Mouse (Mus musculus): ENCODE measurements around the gene Gm14137.

Gene Gm14137

DNA sequence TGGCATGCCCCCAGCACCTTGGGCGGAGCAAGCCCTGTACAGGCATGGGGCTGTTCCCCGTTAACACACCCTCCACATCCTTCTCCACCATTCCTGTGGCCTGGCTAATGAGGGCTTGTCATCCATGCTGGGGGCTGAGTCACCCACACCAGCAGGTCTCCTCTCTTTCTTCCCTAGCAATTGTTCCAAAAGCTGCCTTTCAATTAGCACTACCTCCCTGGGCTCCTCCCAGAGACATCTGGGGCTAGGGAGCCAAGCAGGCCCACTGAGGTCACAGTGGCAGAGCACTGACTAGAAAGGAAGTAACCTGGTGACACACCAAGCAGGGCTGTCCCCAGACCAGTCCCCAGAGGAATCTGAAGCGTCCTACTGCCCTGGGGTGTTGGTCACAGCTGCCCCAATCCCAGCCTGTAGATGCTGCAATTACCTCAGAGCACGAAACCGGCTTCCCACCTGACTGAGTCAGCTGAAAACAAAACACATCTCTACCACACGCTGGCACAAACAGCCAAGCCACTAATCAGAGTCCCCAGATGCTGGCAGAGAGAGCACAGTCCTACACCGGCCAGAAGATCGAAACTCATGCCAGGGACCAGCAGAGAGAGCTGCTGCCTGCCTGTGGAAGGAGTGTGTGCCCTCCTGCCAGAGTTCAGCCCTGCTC is at the start of gene Gm14137:
Gene Gm14137 (plus strand): TSS at position 519 of the 661 bp plus-strand sequence.
- no peak for DNase-seq (ENCODE audit: low read depth, low spot score)

DNA sequence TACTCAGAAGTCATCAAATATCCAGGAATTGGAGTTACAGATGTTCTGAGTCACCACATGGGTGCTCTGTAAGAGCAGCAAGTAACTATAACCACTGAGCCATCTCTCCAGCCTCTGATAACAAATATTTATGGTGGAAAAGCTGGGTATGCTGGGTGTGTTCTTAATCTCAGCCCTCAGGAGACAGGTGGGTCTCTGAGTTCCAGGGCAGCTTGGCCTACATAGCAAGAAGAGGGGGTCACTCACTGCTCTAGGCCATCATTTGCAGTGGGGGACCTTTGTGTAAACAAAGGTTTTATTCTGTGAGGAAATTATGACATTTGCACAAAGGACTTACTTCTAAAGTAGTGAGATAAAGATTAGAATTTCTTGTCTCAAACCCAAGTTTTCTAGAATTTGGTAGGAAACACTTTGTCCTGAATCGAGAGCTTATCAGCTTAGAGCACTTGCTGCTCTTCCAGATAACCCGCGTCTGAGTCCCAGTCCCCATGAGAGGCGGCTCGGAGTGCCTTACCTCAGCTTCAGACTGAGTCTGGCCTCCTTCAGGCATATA is 37.9 kb upstream of the Gm14137 start:
- DNase-seq (ENCODE audit: low read depth, low spot score), result no peak

DNA sequence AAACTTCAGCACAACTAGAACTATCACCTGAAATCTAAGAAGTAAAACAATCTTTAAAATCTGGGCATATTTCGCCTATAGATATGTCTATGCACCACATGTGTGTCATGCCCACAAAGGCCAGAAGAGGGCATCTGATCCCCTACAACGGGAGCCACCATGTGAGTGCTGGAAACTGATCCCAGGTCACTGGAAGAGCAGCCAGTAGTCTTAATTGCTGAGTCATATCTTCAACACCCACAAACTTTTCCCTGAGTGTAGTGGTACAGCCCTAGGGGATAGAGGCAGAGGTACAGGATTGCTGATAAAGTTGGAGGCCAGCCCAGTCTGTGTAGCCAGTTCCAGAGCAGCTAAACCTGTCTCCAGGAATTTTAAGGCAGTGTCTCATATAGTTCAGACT is 29.1 kb upstream of the Gm14137 start:
- no peak for DNase-seq (ENCODE audit: low read depth, low spot score)

DNA sequence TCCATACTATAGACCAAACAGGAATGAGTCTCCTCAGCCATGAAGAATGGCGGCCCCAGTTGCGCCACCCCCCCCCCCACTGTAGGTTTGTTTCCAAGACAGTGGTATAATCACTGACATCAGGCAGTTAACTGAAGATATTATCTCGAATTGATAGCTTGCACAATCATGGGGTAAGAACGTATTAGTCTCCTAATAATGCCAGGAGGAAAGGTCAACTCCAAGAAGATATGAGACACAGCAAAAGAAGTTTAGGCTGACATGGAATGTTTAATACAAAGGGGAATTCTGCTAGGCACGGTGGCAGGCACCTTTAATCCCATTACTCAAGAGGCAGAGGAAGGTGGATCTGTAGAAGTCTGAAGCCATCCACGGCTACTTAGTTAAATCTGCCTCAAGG is 27.9 kb upstream of the Gm14137 start:
- DNase-seq (ENCODE audit: low read depth, low spot score), result no peak

DNA sequence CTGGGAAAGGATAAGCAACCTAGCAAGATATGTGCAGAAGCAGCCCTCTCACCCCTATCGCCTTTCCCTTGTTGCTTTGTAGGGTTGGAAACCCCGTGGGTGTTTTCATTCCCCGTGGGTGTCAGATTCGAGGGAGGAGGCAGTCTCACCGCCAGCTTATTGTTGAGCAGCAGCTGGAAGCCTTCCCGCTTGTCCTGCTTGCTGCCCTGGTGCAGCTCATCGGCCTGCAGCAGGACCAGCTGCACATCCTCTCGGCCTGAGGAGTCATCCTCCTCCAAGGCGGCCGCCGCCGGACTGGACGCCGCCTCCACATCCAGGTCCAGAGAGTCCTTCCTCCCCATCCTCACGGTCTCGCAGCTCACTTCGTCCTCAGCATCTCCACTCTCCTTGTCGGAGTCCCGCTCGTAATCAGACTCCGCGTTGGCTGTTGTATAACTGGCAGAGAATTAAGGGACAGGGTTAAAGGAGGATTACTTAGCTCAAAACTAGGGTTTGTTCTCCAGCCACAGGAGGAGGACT is 27.1 kb upstream of the Gm14137 start:
- peak; percentile 32 for DNase-seq (ENCODE audit: low read depth, low spot score)

DNA sequence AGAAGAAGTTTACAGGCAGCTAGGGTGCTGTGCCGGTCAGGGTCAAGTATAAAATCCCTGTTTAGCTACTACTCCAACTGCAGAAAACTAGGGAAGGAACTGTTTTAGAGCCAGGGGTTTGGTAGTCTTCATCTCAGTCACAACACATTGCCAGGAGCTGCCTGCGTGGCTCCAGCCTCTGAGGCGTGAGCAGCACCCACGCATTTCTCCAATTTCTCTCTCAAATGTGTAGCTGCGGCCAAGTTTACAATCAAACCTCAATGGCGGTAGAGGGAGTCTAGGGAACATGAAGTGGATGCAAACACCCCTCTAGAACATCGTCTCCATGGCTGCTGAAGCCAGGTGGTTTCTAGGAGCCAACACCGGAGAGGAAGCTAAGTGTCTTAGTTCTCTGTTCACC is 26.5 kb upstream of the Gm14137 start:
- DNase-seq (ENCODE audit: low read depth, low spot score), result no peak

DNA sequence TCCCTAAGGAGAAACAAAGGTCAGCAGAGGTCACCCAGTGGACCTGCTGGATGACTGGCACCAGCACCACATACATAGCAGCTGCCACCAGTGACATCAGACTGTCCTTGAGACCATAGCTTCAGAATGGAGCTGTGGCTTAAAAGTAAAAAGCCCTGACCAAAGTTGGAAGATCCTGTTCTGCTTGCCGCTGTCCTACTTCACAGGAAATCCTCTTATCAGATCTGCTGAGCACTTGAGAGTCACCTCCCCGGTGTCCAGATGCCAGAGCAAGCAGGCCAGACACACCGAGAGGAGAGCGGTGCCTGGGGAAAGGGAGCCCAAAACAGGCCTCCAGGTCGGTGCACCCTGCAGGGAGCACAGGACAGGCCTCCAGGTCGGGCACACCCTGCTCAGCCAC is 22.1 kb upstream of the Gm14137 start:
- DNase-seq (ENCODE audit: low read depth, low spot score), result peak; percentile 68

DNA sequence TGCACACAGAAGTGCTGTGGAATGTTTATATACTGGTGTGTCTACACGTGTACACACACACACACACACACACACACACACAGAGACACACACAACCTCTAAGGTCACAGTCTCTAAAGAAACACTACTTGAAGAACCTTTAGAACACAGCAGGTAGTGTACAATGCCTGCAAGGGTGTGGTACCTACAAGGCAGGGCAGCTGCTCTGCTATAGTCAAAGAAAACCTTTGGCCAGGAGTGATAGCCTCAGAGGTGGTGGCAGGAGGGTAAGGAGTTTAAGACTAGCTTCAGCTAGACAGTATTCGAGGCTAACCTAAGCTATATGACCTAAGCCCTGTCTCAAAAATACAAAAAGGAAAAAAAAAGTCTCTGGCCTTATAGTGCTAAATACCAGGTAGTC is 19.6 kb upstream of the Gm14137 start:
- no peak for DNase-seq (ENCODE audit: low read depth, low spot score)

DNA sequence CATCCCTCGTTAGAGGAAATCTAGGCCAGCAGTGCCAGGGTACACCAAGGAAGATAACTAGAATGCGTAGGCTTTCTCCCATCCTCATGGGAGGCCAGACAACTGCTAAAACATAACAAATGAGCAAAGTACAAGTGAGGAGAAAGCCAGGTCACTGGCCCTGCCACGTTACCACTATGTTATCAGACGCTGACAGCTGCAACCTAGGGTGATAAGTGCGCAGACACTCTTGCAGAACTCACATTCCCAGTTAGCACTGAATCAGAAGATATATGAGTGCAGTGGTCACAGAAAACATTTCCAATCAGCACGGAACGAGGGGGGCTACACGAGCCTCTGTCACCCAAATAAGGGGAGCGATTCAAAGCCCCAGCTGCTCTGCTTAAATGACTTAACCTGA is 18.9 kb upstream of the Gm14137 start:
- no peak for DNase-seq (ENCODE audit: low read depth, low spot score)

DNA sequence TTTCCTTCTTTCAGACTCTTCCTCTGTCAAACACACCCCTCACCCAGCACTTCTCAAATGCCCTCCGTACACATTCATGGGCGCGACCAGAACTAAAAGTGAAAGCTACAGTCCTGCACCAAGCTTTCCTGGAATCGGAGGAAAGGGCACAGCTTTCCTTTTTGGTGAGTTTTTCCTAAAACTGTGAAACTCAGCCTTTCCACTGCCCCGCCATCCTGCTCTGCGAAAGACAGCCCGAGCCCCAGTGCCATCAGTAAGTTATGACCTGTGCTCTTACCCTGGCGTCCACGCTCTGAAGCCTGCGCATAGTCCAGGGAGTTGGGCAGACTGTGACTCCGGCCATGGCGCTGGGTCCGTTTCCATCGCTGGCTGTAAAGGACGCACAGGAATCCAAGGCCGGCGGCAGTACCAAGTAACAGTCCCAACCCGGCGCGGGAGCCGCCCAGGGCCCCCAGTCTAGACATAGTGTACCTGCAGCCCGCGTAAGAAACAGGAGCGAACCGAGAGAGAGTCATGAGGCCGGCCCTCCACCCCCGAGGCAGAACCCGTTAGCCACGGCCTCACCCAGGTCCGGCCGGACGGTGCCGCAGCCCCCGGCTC is 18.1 kb upstream of the Gm14137 start:
- DNase-seq (ENCODE audit: low read depth, low spot score), result no peak

DNA sequence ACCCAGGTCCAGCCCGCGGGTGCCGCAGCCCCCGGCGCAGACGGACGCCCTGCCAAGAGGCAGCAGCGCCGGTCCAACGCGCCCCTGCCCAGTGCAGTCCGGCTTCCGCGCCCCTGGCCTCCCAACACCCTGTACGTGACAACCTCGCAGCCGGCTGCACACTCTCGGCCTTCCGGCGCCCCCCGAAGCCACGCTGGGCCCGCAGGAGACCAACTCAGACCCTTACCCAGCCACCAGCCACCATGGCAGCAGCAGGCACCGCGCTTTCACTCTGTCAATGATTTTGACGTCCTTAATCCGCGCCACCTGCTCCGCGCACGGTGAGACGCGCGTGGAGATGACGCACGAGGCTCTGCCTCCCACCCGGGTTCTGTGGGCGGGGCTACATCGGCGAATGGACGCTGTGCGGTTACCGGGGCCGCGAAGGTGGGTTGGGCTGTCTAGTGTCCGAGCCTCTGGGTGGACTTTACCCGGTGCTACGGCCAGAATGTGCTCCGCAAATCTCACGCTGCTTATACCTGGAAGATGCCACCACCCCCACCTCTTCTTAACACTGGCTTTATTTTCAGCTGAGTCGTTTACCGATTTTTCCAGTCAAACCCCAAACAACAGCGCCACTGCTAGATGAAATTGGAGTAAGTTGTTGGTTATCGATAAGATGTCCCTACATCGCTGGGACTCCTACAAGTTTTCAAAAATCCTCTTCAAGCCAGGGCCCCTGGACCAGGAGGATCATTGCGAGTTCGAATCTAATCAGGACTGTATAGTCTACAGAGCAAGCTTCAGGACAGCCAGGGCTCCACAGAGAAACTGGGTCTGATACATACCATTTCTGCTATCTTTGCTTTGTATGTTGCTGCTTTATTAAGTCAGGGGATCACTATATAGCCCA is 17.4 kb upstream of the Gm14137 start, which contains the start of gene Rmdn3:
Gene Rmdn3 (minus strand): TSS at position 354 of the 892 bp plus-strand sequence.
- peak; percentile 92 for DNase-seq (ENCODE audit: low read depth, low spot score)

DNA sequence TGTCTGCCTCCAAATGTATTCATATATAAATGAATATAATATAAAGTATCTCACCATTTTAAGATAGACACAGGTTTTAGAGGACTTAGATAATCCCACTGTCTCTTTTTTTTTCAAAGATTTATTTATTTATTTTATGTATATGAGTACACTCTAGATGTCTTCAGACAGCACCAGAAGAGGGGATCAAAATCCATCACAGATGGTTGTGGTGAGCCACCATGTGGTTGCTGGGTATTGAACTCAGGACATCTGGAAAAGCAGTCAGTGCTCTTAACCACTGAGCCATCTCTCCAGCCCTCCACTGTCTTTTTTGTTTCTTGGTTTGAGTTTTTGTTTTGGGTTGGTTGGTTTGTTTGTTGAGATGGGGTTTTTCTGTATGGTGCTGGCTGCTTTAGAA is 16.5 kb upstream of the Gm14137 start:
- DNase-seq (ENCODE audit: low read depth, low spot score), result no peak

DNA sequence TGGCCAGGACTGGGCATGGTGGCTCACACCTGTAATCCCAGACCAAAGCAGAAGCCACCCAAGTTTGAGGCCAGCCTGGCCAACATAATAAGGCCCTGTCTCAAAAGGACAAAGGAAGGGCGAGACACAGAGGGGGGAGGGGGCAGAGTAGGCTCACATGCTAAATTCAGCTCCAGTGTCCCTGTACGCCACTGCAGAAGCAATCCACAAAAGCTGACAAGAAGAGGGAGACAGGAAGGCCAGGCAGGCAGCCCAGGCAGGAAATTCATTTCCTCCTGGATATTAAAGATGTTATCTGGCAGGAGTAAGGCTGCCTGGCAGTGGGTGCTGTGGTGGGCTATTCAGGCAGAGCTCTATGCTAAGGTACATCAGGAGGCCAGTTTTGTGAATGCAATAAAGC is 13.1 kb upstream of the Gm14137 start:
- no peak for DNase-seq (ENCODE audit: low read depth, low spot score)

DNA sequence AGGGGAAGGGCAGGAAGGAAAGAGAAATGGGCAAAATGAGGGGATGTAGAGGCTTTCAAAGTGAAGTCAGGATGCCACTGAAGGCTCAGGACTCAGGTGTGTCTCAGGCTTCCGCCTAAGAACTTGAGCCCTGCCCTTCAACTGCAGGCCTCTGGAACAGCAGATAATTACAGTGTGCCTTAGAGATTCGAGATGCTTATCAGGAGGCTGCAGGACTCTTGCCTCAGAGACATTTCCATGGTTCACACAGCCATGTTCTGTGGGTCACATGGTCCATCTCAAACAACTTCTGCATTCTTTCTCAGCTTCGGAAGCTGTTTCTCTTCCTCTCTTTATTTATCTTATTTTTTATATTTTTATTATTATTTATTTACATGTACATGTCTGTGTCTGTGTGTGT is 11.2 kb upstream of the Gm14137 start:
- no peak for DNase-seq (ENCODE audit: low read depth, low spot score)

DNA sequence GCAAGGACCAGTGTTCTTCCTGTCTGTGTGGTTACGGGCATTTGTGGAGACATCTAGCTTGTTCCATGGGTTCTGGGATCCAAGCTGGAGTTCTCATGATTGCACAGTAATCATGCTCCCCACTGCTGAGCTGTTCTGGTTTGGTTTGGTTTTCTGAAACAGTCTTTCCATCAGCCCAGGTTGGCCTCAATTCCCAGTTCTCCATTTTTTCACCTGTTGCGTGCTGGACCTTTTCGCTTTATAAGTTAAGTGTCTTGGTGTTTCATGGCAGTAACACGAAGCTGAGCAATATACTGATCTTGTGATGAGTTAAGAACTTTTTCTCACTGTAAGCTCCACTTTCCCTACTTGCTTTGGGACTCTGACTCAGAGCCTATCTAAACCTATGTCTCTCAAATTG is 10.3 kb upstream of the Gm14137 start:
- no peak for DNase-seq (ENCODE audit: low read depth, low spot score)

DNA sequence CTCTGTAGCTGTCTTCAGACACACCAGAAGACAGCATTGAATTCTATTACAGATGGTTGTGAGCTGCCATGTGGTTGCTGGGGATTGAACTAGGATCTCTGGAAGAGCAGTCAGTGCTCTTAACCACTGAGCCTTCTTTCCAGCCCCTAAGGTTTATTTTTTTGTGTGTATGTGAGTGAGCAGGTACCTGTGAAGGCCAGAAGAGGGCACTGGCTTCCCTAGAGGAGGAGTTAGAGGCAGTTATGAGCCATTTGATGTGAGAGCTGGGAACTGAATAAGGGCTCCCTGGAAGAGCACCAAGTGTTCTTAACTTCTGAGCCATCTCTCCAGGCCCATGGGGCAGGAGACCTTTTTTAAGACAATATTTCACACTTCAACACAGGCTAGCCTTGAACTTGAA is 8.9 kb upstream of the Gm14137 start:
- no peak for DNase-seq (ENCODE audit: low read depth, low spot score)

DNA sequence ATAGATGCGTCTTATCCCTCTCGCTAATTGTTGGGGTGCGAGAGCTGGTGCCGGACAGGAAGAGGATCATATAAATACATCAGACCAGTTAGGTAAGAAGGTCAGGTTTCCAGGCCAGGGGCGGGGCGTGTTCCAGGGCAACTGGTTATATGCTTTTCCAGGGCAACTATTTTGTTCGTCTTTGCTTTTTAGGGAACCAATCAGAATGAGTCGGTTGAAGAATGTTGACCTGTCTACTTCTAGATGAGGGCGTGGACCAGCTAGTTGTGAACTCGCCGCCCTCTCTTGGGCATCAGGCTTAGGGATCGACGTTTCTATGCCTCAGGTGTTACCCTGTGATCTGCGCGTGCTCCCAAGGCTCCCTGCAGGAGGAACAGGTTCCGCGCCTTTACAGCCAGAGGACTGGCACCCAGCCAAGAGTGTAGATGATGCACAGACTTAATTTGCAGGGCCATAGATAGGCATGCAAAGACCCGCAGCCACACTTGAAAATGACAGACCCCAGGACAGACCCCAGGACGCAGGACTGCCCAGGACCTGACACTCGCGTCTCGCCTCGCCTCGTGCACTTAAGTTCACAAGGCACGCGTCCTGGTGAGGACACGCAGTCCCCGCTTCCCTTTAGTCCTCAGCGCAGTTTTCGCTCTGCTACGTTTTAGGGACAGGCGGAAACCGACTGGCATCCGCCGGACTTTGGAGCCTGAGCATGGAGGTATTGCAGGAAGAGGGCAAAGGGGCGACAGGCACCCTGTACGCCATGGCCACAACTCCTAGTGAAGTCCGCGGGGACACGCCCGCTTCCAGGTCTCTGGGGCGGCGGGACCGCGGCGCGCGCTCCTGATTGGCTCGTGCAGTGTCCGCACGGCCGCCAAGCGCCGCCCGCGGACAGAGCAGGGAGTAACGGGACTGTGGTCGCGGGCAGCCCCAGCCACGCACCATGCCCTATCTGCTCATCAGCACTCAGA is 7.1 kb upstream of the Gm14137 start, which contains the start of gene Gchfr:
Gene Gchfr (plus strand): TSS at position 873 of the 965 bp plus-strand sequence.
- peak; percentile 32 for DNase-seq (ENCODE audit: low read depth, low spot score)

DNA sequence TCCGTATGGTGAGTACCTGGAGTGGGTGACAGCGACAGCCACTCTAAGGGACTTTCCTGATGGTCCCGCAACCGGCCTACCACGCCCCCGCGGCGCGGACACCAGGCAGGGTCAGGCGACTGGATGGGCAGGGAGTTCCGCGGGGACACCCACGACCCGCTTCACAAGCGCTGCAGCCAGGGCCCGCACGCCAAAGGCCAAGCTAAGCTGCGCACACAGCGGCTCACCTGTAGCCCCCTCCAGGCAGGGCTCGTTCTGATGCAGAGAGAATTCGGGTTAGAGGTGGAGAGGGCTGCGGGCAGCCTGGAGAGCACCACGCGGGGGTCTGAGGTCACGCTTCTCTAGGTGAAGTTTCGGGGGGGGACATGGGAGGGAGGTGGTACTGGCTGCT is 6.4 kb upstream of the Gm14137 start:
- DNase-seq (ENCODE audit: low read depth, low spot score), result no peak

DNA sequence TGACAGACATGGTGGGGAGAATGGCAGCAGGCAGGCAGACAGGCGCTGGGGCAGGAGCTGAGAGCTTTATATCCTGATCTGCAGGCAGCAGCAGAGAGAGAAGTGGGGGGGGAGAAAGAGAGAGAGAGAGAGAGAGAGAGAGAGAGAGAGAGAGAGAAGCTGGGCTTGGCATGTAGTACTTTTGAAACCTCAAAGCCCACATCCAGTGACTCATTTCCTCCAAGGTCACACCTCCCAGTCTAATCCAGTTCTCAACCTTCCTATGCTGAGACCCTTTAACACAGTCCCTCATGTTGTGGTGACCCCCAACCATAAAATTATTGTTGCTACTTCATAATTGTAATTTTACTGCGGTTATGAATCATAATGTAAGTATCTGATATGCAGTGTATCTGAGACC is 4.0 kb upstream of the Gm14137 start:
- no peak for DNase-seq (ENCODE audit: low read depth, low spot score)

DNA sequence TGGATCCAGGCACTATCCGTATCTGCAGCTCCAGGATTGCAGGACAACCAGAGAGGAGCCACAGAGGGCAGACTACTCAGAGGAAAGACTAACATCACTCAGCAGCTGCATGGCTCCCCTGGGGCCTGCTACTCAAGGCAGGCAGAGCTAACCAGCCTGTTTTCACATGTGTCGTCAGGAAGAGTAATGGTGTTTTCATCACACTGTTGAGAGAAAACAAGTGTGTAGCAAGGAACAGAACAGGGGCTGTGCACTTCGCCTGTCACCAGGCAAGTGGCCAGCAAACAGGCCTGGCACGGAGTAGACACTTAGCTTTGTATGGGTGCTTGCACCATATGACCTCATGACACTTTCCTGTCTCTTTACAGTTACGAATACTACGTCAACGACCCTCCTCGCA is 2.7 kb upstream of the Gm14137 start:
- DNase-seq (ENCODE audit: low read depth, low spot score), result no peak

DNA sequence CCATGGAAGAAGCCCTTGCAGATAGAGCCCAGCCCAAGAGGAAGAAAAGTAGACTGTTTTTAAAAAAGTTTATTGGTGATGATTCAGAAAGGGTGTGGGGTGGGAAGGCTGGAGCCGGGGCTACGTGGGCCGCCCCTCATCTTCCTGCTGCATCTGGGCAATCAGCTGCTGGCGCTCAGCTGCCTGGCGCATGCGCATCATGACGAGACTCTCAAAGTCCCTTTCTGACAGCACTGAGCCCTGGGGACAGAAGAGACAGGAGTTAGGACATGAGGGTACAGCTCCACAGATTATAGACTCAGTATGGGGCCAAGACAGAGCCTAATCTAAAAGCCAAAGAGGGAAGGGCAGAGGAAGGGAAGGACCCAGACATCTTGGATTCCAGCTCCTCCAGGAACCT is 1.9 kb upstream of the Gm14137 start:
- no peak for DNase-seq (ENCODE audit: low read depth, low spot score)
